Mouse (Mus musculus): ENCODE measurements at regions not wholly inside any gene's neighbourhood (a gene's known extent, or its start where the extent isn't known, plus 50 kb on each side); places are given as distances from the start of the nearest gene placed in this dataset.

DNA sequence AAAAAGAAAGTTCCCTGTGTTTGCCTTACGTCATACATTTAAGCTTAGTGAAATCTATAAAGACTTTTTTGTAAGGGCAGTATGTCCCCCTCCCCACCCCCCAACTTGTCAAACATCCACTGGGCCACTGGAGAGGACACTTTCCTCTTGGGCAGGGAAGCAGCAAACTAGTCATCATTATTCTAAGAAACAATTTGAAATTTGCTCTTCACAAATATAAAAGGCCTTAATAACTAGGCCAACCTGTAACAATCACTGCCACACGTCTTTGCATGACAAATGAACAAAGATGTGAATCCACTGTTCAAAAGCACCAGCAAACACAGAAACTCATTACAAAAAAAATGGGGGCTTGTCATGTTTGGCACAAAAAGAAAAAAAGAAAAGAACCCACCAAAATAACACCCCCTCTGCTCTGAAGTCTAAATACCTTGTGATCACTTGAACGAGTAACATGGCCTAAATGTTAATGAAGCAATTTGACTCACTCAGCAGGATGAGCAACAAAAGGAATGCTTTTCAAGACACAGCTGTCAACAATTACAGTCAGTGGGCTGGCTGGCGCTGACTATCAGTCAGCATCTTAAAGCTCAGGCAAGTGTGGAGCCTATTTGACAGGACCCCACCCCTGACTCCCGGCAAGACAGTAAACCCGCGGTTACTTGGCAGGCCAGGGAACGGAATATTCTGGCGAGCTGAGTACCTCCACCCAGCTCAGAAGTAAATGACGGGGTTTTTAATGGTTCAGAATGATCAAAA, 278.7 kb upstream of the Tsc22d2 start:
- TF ChIP-seq CTCF (IDR thresholded peaks at IDR 0.05) (no peak), EP300 (IDR thresholded peaks at IDR 0.05; ENCODE audit: insufficient read depth, low read depth, low read length) (no peak), POLR2A (IDR thresholded peaks at IDR 0.05; ENCODE audit: insufficient read depth, low read depth, low read length) (no peak)
